1 mouse cellular context compared by ENCODE assay signal in the genomic region with DNA sequence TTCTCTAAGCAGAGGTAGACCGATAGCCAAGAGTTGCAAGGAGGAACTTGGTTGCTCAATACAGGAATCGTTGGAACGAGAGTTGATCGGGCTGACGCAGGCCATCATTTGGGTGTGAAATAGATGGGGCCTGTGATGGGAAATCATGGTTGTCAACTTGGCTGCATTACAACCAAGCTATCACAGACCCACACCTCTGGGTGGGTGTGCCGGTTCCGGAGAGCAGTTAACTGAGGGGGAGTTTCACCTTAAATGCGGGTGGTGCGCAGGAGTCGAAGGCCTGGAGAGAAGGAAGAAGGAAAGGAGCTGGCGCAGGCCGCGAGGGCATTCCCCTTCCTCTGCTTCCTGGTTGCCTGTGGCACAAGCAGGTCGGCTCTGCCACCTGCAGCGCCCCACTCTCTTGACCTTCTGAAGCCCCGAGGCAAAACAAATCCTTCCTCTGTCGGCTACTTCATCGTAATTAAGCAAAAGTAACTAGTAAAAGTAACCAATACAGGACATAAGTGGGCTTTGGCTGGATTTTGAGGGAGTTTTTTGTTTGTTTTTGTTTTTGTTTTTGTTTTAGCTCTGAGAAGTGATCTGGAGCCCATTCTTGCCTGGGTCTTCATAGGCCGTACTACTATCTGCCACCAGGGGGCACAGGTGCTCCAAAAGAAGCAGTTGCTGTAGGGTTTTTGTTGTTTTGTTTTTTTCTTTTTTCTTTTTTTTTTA.
TF ChIP-seq lines count a peak whose summit lies in the region.

No protein-coding gene starts in this region.

TF ChIP-seq in CH12.LX, 34 proteins besides CTCF, POLR2A, EP300 and RAD21 (continued from another document):
- TF ChIP-seq TCF12 (IDR thresholded peaks at IDR 0.05; ENCODE audit: low read depth, low read length), result no peak
- TF ChIP-seq UBTF (IDR thresholded peaks at IDR 0.05; ENCODE audit: low read depth, low read length), result no peak
- TF ChIP-seq NRF1 (IDR thresholded peaks at IDR 0.05; ENCODE audit: low read depth, low read length), result no peak
- TF ChIP-seq ELF1 (IDR thresholded peaks at IDR 0.05; ENCODE audit: low read depth, low read length), result 0 out of 2 replicates have a peak, but pooled peaks have one; percentile 25
- TF ChIP-seq SMC3 (IDR thresholded peaks at IDR 0.05; ENCODE audit: low read depth, low read length), result peak; percentile 97
- 0 out of 2 replicates have a peak, but pooled peaks have one; percentile 14 for TF ChIP-seq MEF2A (IDR thresholded peaks at IDR 0.05; ENCODE audit: borderline replicate concordance, low read depth, low read length)
- peak; percentile 33; the same call in 1 of the 2 replicates for TF ChIP-seq IRF4 (IDR thresholded peaks at IDR 0.05; ENCODE audit: low read depth, low read length)
- TF ChIP-seq MAX (IDR thresholded peaks at IDR 0.05; ENCODE audit: low read length), result no peak
